Mouse (Mus musculus): ENCODE data around the gene Ap2b1. TPM values are rescaled to one million over a fixed set of nuclear protein-coding genes. Genes with fewer than 3 reads are reported as not detected.

Ap2b1 gene
- total RNA-seq (2023) = 100 to 1,000 TPM in 1 of 2 experiments, 10 to 100 TPM in 1; 88.9 to 101 TPM

DNA sequence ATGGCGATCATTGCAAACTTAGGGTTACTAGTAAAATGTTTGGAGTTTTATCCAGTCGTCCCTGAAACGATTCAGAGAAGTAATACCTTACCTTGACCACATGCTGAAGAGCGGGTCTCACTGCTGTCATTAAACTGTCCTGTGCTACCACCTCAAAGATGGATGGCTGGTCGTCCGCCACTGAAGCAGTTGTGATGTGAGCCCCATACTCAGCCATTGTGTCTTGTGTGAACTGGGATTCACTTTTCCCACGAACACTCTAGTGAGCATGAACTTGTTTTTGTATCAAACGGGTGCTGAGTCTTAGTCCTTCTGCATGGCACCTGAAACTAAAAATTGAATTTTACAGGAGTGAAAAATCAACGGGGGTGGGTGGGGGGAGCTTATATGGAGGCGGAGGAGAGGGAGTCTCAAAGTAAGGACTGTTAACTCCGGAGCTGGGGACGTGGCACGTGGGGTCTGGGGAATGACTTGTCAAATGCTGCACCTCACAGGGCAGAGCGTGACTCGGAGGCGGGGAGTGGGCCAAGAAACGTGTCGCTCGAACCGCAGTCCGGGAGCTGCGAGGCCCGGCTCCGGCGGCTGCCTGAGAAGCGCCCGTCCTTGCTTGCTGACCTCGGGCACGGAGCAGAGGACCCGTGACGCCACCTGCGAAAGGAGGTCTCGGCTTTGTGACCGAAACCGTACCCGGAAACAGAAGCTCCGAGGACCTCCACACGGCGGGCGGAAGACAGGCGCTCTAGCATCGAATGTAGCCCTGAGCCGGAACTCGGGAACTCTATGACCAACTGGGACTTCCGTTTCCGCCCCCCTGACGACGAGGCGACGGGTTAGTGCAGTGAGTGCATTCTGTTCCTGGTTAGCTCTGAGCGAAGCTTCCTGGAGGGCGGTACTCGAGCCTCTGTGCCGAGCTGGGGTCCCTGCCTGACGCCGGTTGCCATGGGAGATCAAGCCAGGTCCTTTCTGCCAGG lies at the start of gene Ap2b1:
Gene Ap2b1 (plus strand): TSS at position 800 of the 971 bp plus-strand sequence.

GRCm38 (mm10) chr11:83286566-83286965 lies 12.3 kb upstream of the Ap2b1 start, which contains the start of gene Slfn14:
Slfn14 (minus strand) TSS chr11:83286726.

GRCm38 (mm10) chr11:83302526-83303251 lies 3.9 kb downstream of the Ap2b1 start, which contains the start of gene Pex12:
Pex12 (minus strand) TSS chr11:83302586.

DNA sequence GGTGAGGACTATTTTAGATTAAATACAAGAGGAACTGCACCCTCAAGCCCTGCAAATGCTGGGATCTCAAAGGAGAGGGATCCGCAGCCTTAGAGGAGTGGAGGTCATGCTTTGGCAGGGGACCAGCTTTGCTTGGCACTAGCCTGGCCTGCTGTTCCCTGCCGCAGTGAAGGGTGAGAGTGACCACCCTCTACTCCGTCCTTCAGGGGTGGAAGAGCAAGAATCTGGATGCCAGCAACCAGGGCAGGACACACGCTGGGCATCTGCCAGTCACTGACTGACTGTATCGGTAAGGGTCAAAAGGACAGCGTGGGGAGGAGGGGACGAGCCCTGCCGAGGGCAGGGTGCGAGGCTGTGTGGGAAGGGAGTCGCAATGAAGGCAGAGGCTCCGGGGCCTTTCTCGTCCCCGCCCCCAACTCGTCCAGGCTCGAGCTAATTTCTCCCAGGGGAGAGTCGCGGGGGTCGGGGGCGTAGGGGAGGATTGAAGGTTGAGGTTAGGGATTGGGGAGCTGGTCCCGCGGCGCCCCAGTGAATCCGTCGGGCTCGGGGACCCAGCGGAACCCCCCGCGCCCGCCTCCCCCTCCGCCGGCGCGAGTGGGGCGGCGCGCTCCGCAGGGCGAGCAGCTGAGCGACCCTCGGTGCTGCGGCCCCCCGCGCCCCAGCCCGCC lies 110.4 kb downstream of the Ap2b1 start, which contains the start of gene Rasl10b:
Gene Rasl10b (plus strand): TSS at position 51 of the 668 bp plus-strand sequence.

DNA sequence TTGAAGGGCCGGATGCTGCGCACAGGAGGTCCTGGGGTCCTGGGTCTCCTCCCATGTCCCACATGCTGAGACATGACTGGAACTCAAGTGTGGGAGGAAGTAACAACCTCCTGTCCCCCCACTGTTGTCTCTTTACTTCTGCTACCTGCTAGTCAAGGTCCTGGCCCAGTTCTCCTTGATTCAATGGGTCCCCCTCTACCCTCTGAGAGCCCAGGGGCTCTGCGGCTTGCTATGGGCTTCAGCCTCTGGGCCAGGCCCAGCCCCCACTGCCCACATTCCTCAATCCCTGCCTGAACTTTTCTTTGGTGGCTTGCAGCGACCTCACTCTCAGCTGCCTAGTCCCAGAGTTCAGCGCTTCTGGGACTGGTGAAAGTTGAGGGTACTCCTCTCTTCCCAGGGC lies 130.5 kb downstream of the Ap2b1 start, which contains the start of gene Gas2l2:
Gene Gas2l2 (minus strand): TSS at position 101 of the 400 bp plus-strand sequence.

DNA sequence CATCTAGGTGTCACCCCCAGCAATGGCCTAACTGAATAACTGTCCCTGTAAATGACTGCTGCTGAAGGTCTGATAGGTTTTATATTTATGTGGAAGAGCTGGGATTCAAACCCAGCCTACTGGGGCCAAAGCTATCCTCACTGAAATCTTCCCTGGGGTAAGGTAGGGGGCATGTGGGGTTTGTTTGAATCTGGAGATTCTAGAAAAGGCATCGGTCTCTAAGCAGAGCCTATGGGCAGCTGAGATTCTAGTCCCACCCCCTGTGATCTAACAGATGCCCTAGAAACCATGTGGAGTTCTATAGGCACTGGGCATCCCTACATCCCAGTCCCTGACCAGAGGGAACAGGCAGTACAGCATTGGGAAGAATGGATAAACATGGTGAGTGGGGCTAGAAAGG lies 138.6 kb downstream of the Ap2b1 start, which contains the start of gene 1700020L24Rik:
Gene 1700020L24Rik (plus strand): TSS at position 301 of the 400 bp plus-strand sequence.

Other genes with a start within 250 kb of the Ap2b1 start
- gene Slfn2, start 233.9 kb upstream of the Ap2b1 start, total RNA-seq (2023) = 100 to 1,000 TPM; 201 to 232 TPM
- 100 to 1,000 TPM; 134 to 172 TPM for gene Slfn1, start 182.2 kb upstream of the Ap2b1 start, total RNA-seq (2023)
- under 1 TPM; 0.82 to 0.86 TPM for gene Slfn4, start 123.8 kb upstream of the Ap2b1 start, total RNA-seq (2023)
- 1 to 10 TPM; 7.6 to 8.4 TPM for gene Slfn3, start 107.7 kb upstream of the Ap2b1 start, total RNA-seq (2023)
- gene Slfn14, start 12.3 kb upstream of the Ap2b1 start, total RNA-seq (2023) = not detected
- gene Pex12, start 3.6 kb downstream of the Ap2b1 start, total RNA-seq (2023) = 10 to 100 TPM; 11.1 to 15.0 TPM
- 1 to 10 TPM; 1.0 to 1.6 TPM for gene Rasl10b, start 110.1 kb downstream of the Ap2b1 start, total RNA-seq (2023)
- gene Gas2l2, start 130.4 kb downstream of the Ap2b1 start, total RNA-seq (2023) = not detected
- 1 to 10 TPM in 1 of 2 experiments, not detected in 1; 1.6 TPM for gene 1700020L24Rik, start 138.7 kb downstream of the Ap2b1 start, total RNA-seq (2023)
- gene Mmp28, start 164.0 kb downstream of the Ap2b1 start, total RNA-seq (2023) = not detected
- 100 to 1,000 TPM; 143 to 160 TPM for gene Taf15, start 174.1 kb downstream of the Ap2b1 start, total RNA-seq (2023)
- 1 to 10 TPM; 1.6 to 2.4 TPM for gene Heatr9, start 223.2 kb downstream of the Ap2b1 start, total RNA-seq (2023)
- gene Ccl5, start 231.5 kb downstream of the Ap2b1 start, total RNA-seq (2023) = 100 to 1,000 TPM; 176 to 217 TPM

All from T-cell, adult 66 days (primary cell).